Mouse (Mus musculus) inflammation-experienced regulatory T-cells, adult 6 months (primary cell): ENCODE results near the gene Pcyt1b. TPM values are rescaled to one million over a fixed set of nuclear protein-coding genes. Genes with fewer than 3 reads are reported as not detected.

Experiments
- ATAC-seq: one replicate; pipeline ENCODE4 v1.8.0; 2017
- polyA plus RNA-seq, 3 experiments: library from polyadenylated mRNA; unstranded; fragments of 100-300 nt; shearing (Covaris generic); gene quantifications; one replicate each; pipeline ENCODE4 v1.2.1; 2017

Pcyt1b gene
- polyA plus RNA-seq, 3 experiments from 2014 or later, result 1.4 to 3.2 (median 1.5) TPM

DNA sequence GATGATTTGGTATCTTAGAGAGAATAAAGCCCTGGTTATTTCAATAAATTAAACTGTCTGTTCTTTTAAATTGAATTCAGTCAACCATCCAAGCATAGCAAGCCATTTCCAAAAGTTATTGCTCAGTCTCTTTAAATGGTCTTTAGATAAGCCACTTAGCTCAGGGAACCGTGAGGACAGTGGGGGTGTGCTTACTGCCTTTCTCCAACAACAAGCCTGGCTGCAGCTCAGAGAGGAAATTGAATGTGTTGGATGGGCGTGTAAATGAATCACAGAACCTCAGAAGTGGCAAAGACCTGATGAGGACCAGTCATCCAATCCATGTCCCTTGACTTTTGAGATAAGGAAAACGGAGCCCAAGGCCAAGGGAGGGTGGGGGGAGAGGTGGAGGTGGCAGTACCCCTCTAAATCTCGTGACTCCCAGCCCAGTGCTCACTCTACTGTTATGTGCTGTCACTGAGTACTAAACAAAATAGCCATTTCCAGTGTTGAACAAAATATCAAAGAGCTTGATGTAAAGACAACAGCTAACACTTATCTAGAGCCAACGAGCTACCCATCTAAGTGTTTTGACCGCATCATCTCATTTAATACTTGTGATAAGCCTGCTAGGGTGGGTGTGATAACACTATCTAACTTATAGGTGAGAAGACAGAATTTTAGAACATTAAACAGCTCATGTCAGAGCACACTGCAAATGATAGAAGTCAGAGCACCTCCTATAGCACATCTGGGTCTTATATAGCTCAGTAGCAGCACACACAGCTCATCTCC is 78.5 kb downstream of the Pcyt1b start:
- ATAC-seq, result no peak

DNA sequence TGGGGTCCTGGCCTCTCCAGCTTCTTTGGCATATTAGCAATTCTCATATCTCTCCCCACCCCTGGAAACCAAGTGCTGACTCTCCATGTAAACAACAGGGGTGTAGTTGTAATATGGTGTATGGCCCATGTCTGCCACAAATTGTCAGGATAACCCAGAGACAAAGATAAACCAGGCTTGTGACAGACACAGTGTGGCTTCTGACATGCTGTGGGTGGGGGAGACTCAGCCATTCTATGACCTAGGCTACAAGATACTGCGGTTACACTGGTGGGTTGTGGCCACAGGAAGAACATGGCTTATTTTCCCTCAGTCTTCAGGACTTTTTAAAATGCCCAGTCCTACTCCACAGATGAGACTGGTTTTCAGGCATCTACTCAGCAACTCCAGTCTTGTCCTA is 94.5 kb downstream of the Pcyt1b start:
- no peak for ATAC-seq

DNA sequence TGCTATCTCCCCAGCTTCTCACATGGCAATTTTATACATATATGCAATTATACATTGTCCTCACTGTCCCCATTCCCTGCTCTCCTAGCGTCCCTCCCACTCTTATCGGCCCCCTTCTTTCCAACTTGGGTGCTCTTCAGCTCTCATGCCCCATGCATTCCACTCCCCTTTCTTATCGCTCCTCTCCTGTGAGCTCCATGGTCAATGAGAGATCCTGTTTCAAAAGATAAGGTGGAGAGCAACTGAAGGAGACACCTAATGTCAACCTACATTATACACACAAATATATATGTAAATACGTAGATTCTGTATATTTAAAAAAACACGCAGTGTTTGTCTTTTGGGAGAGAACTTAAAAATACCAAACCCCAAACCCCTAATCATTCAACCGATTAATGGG is 95.9 kb downstream of the Pcyt1b start:
- no peak for ATAC-seq

DNA sequence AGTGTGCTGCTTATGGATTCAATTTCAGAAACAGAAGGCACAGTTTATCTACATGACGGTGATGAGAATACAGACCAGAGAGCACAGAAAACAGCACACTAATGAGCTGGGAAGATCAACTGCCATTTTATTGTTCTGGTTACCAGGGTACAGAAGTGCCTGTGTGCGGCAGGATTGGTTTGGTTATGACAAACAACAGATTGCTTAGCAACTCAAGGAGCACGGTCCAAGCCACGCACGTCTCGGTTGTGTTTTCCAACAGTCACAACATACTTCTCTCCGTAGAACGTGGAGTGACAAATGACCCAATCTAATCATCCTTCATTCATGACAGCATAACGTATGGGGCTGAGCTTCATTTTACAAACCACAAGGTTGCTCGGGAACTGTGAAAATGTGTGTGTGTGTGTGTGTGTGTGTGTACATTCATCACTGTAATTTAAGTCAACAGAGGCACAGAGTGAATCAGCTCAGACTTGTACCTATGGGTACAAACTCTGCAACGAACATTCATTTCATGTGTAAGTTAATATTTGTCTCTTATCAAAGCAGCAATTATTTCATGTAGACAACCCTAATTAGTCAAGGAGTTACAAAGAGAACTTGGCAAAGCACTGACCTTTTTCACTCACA is 100.7 kb downstream of the Pcyt1b start:
- ATAC-seq, result no peak

DNA sequence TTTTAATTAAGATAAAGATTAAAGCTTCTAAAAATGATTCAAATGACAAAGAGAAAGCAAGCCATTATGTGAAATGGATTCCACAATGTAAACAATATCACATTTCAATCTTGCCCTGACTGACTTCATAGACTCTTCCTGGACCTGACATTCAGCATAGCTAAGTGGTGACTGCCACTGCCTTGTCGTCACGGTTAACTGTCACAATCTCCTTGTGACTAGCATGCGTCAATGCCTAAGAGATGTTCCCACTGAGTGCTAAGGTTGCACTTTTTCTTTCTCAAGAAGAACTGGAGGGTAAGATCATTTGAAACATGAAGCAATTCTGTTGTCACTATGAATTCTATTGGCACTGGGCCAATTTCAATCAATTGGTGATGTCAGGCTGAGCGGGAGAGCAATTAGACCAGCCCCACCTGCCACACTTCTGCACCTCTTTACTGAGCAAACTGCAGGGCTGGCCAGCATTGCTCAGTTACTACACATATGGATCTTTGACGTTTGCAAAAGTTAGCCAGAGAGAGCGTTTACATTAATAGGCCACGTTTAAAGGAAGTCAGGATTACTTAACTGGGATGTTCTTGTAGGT is 102.3 kb downstream of the Pcyt1b start:
- no peak for ATAC-seq

DNA sequence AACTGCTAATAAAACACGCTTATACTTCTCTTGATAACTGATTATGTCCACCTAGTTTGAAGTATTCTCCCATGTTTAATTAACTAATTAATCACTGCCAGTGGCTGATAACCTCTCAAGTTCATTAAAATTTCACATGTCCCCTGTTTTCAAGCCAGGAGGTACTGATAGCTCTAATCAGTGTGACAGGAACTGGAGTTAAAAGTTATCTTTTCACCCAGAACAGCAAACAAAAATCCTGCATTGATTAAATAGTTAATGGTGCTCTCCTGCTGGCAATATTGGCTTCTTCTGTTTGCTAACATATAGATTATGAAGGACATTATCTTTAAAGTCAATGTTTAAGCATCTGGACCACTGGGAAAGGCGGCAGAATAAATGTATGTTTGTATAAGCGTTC is 106.1 kb downstream of the Pcyt1b start:
- no peak for ATAC-seq

DNA sequence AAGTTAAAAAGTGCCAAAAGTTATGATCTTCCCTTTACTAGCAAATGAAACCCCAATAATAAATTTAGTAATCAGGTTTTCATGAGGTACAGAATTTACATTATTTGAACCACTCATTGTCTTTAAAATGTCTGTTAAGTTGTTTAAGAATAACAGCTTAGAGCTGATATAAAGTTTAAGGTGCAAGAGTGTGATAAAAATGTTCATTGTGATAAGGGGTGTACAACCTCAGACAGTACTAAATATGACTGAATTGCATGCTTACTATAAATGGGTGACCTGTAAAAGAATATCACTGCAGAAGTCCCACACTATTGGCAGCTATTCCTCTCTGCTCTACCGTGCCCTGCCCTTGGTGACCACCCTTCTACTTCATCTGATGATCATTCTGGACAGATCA is 134.9 kb downstream of the Pcyt1b start:
- no peak for ATAC-seq

DNA sequence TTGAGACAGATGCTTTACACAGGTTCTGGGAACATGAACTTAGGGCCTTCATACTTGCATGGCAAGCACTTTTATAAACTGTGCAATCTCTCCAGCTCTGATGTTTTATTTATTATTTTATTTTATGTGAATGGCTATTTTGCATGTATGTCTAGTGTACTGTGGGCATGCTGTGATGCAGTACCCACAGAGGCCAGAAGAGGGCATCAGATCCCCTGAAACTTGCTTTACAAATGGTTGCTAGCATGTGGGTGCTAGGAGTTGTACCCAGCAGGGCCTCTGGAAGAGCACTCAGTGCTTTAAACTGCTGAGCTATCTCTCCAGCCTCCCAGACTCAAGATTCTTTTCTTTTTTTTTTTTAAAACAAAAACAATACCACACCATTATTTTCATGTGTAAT is 138.5 kb downstream of the Pcyt1b start:
- peak; percentile 52 for ATAC-seq

Other genes with a start within 250 kb of the Pcyt1b start
- 10 to 100 TPM in 1 of 3 experiments, 1 to 10 TPM in 2; 7.4 to 27.6 (median 7.7) TPM for gene Pola1, start 22.7 kb upstream of the Pcyt1b start, polyA plus RNA-seq
- 10 to 100 TPM; 16.2 to 35.5 (median 20.8) TPM for gene Pdk3, start 177.3 kb downstream of the Pcyt1b start, polyA plus RNA-seq